Mouse (Mus musculus): ENCODE results near the gene Bach2. TPM values are rescaled to one million over a fixed set of nuclear protein-coding genes. Genes with fewer than 3 reads are reported as not detected.

Bach2 gene
- polyA plus RNA-seq, 1 experiment from 2014 or later, result 0.17 TPM

GRCm38 (mm10) chr4:32393951-32394350 is 155.3 kb downstream of the Bach2 start:
- Histone ChIP-seq H3K79me2 (ENCODE audit: inconsistent target) (no peaks in the 10 kb centered on the region), H3K36me3 (ENCODE audit: inconsistent target) (no peaks in the 10 kb centered on the region), H3K4me3 (ENCODE audit: inconsistent target) (no peak overlapping the region), H3K27ac (no peak overlapping the region)
- 100% methylated on average over 1 of the region's 1 CpGs for WGBS (ENCODE audit: missing documents)

- 96% methylated on average over 2 of the region's 2 CpGs for WGBS (ENCODE audit: missing documents)
Observed at GRCm38 (mm10) chr4:32394850-32395249, 156.2 kb downstream of the Bach2 start.

GRCm38 (mm10) chr4:32401459-32401858 is 162.9 kb downstream of the Bach2 start:
- Histone ChIP-seq H3K27ac (no peak overlapping the region), H3K79me2 (ENCODE audit: inconsistent target) (no peaks in the 10 kb centered on the region), H3K4me3 (ENCODE audit: inconsistent target) (no peak overlapping the region), H3K36me3 (ENCODE audit: inconsistent target) (no peaks in the 10 kb centered on the region)
- WGBS (ENCODE audit: missing documents), result 67% methylated on average over 5 of the region's 5 CpGs

More at GRCm38 (mm10) chr4:32394850-32395249, 156.2 kb downstream of the Bach2 start:
- Histone ChIP-seq H3K36me3 (ENCODE audit: inconsistent target) (no peaks in the 10 kb centered on the region), H3K27ac (no peak overlapping the region), H3K79me2 (ENCODE audit: inconsistent target) (no peaks in the 10 kb centered on the region), H3K4me3 (ENCODE audit: inconsistent target) (no peak overlapping the region)

GRCm38 (mm10) chr4:32403506-32403905 is 164.9 kb downstream of the Bach2 start:
- Histone ChIP-seq H3K36me3 (ENCODE audit: inconsistent target) (no peaks in the 10 kb centered on the region), H3K4me3 (ENCODE audit: inconsistent target) (no peak overlapping the region), H3K79me2 (ENCODE audit: inconsistent target) (no peaks in the 10 kb centered on the region), H3K27ac (no peak overlapping the region)
- 87% methylated on average over 5 of the region's 5 CpGs for WGBS (ENCODE audit: missing documents)

- Histone ChIP-seq H3K27ac (no peak overlapping the region), H3K36me3 (ENCODE audit: inconsistent target) (no peaks in the 10 kb centered on the region), H3K79me2 (ENCODE audit: inconsistent target) (no peaks in the 10 kb centered on the region), H3K4me3 (ENCODE audit: inconsistent target) (no peak overlapping the region)
- WGBS (ENCODE audit: missing documents), result 80% methylated on average over 15 of the region's 17 CpGs
Observed at GRCm38 (mm10) chr4:32405149-32405882, 166.7 kb downstream of the Bach2 start.

GRCm38 (mm10) chr4:32405985-32406384 is 167.4 kb downstream of the Bach2 start:
- H3K36me3 ChIP-seq (ENCODE audit: inconsistent target), result no peaks in the 10 kb centered on the region
- 93% methylated on average over 3 of the region's 3 CpGs for WGBS (ENCODE audit: missing documents)
- H3K27ac ChIP-seq, result no peak overlapping the region
- no peaks in the 10 kb centered on the region for H3K79me2 ChIP-seq (ENCODE audit: inconsistent target)
- H3K4me3 ChIP-seq (ENCODE audit: inconsistent target), result no peak overlapping the region

GRCm38 (mm10) chr4:32408535-32408934 is 169.9 kb downstream of the Bach2 start:
- H3K4me3 ChIP-seq (ENCODE audit: inconsistent target), result no peak overlapping the region
- WGBS (ENCODE audit: missing documents), result 95% methylated on average over 8 of the region's 8 CpGs
- no peaks in the 10 kb centered on the region for H3K36me3 ChIP-seq (ENCODE audit: inconsistent target)
- no peaks in the 10 kb centered on the region for H3K79me2 ChIP-seq (ENCODE audit: inconsistent target)
- H3K27ac ChIP-seq, result no peak overlapping the region

GRCm38 (mm10) chr4:32409116-32409880 is 170.7 kb downstream of the Bach2 start:
- no peak overlapping the region for H3K4me3 ChIP-seq (ENCODE audit: inconsistent target)
- H3K36me3 ChIP-seq (ENCODE audit: inconsistent target), result no peaks in the 10 kb centered on the region
- no peaks in the 10 kb centered on the region for H3K79me2 ChIP-seq (ENCODE audit: inconsistent target)
- H3K27ac ChIP-seq, result no peak overlapping the region
- WGBS (ENCODE audit: missing documents), result 96% methylated on average over 9 of the region's 9 CpGs

GRCm38 (mm10) chr4:32413063-32413462 is 174.5 kb downstream of the Bach2 start:
- no peak overlapping the region for H3K4me3 ChIP-seq (ENCODE audit: inconsistent target)
- H3K79me2 ChIP-seq (ENCODE audit: inconsistent target), result no peaks in the 10 kb centered on the region
- no peaks in the 10 kb centered on the region for H3K36me3 ChIP-seq (ENCODE audit: inconsistent target)
- no peak overlapping the region for H3K27ac ChIP-seq
- WGBS (ENCODE audit: missing documents), result 63% methylated on average over 7 of the region's 7 CpGs

- 57% methylated on average over 9 of the region's 9 CpGs for WGBS (ENCODE audit: missing documents)
- Histone ChIP-seq H3K27ac (no peak overlapping the region), H3K79me2 (ENCODE audit: inconsistent target) (no peaks in the 10 kb centered on the region), H3K4me3 (ENCODE audit: inconsistent target) (no peak overlapping the region), H3K36me3 (ENCODE audit: inconsistent target) (no peaks in the 10 kb centered on the region)
Observed at GRCm38 (mm10) chr4:32413505-32413904, 174.9 kb downstream of the Bach2 start.

GRCm38 (mm10) chr4:32414959-32415358 is 176.4 kb downstream of the Bach2 start:
- H3K36me3 ChIP-seq (ENCODE audit: inconsistent target), result no peaks in the 10 kb centered on the region
- no peak overlapping the region for H3K27ac ChIP-seq
- 97% methylated on average over 7 of the region's 7 CpGs for whole genome bisulfite sequencing (ENCODE audit: missing documents)
- no peak overlapping the region for H3K4me3 ChIP-seq (ENCODE audit: inconsistent target)
- no peaks in the 10 kb centered on the region for H3K79me2 ChIP-seq (ENCODE audit: inconsistent target)

GRCm38 (mm10) chr4:32417939-32418338 is 179.3 kb downstream of the Bach2 start:
- Histone ChIP-seq H3K79me2 (ENCODE audit: inconsistent target) (no peaks in the 10 kb centered on the region), H3K4me3 (ENCODE audit: inconsistent target) (no peak overlapping the region), H3K36me3 (ENCODE audit: inconsistent target) (no peaks in the 10 kb centered on the region), H3K27ac (no peak overlapping the region)
- 98% methylated on average over 8 of the region's 8 CpGs for WGBS (ENCODE audit: missing documents)

GRCm38 (mm10) chr4:32421570-32421969 is 183.0 kb downstream of the Bach2 start:
- no peak overlapping the region for H3K4me3 ChIP-seq (ENCODE audit: inconsistent target)
- 74% methylated on average over 8 of the region's 8 CpGs for WGBS (ENCODE audit: missing documents)
- H3K27ac ChIP-seq, result no peak overlapping the region
- no peaks in the 10 kb centered on the region for H3K79me2 ChIP-seq (ENCODE audit: inconsistent target)
- no peaks in the 10 kb centered on the region for H3K36me3 ChIP-seq (ENCODE audit: inconsistent target)

GRCm38 (mm10) chr4:32422427-32422826 is 183.8 kb downstream of the Bach2 start:
- no peaks in the 10 kb centered on the region for H3K79me2 ChIP-seq (ENCODE audit: inconsistent target)
- 98% methylated on average over 3 of the region's 4 CpGs for WGBS (ENCODE audit: missing documents)
- H3K27ac ChIP-seq, result no peak overlapping the region
- H3K4me3 ChIP-seq (ENCODE audit: inconsistent target), result no peak overlapping the region
- H3K36me3 ChIP-seq (ENCODE audit: inconsistent target), result no peaks in the 10 kb centered on the region

GRCm38 (mm10) chr4:32423667-32424066 is 185.1 kb downstream of the Bach2 start:
- H3K4me3 ChIP-seq (ENCODE audit: inconsistent target), result no peak overlapping the region
- no peaks in the 10 kb centered on the region for H3K79me2 ChIP-seq (ENCODE audit: inconsistent target)
- 95% methylated on average over 5 of the region's 5 CpGs for WGBS (ENCODE audit: missing documents)
- no peaks in the 10 kb centered on the region for H3K36me3 ChIP-seq (ENCODE audit: inconsistent target)
- no peak overlapping the region for H3K27ac ChIP-seq
